Mouse (Mus musculus): ENCODE data around the gene Unc13c.

Unc13c gene

GRCm38 (mm10) chr9:73968641-73969121, at the start of gene Unc13c:
TSS of gene Unc13c (minus strand) at chr9:73968966.
- peak; percentile 11 for DNase-seq

GRCm38 (mm10) chr9:74007976-74008686, 39.4 kb upstream of the Unc13c start:
- DNase-seq, result no peak

GRCm38 (mm10) chr9:74002388-74002990, 33.7 kb upstream of the Unc13c start:
- no peak for DNase-seq

- DNase-seq, result no peak
Observed at GRCm38 (mm10) chr9:73988096-73988495, 19.3 kb upstream of the Unc13c start.

GRCm38 (mm10) chr9:73987236-73987635, 18.5 kb upstream of the Unc13c start:
- no peak for DNase-seq

GRCm38 (mm10) chr9:73982597-73983344, 14.0 kb upstream of the Unc13c start:
- peak; percentile 78 for DNase-seq

- DNase-seq, result no peak
Observed at GRCm38 (mm10) chr9:73972327-73972988, 3.7 kb upstream of the Unc13c start.

- DNase-seq, result no peak
Observed at GRCm38 (mm10) chr9:73970717-73971116, 2.0 kb upstream of the Unc13c start.

- DNase-seq, result peak; percentile 11
Observed at GRCm38 (mm10) chr9:73965322-73965915, 3.3 kb downstream of the Unc13c start.

- no peak for DNase-seq
Observed at GRCm38 (mm10) chr9:73962471-73962870, 6.3 kb downstream of the Unc13c start.

GRCm38 (mm10) chr9:73952331-73952730, 16.4 kb downstream of the Unc13c start:
- DNase-seq, result no peak

- DNase-seq, result no peak
Observed at GRCm38 (mm10) chr9:73951586-73951985, 17.2 kb downstream of the Unc13c start.

GRCm38 (mm10) chr9:73934844-73935243, 33.9 kb downstream of the Unc13c start:
- DNase-seq, result peak; percentile 11

- DNase-seq, result no peak
Observed at GRCm38 (mm10) chr9:73931988-73932387, 36.8 kb downstream of the Unc13c start.

- DNase-seq, result no peak
Observed at GRCm38 (mm10) chr9:73927276-73927675, 41.5 kb downstream of the Unc13c start.

- DNase-seq, result peak; percentile 4
Observed at GRCm38 (mm10) chr9:73922449-73923115, 46.2 kb downstream of the Unc13c start.

GRCm38 (mm10) chr9:73905959-73906358, 62.8 kb downstream of the Unc13c start:
- no peak for DNase-seq

- no peak for DNase-seq
Observed at GRCm38 (mm10) chr9:73898516-73898915, 70.2 kb downstream of the Unc13c start.

- DNase-seq, result no peak
Observed at GRCm38 (mm10) chr9:73896210-73896609, 72.6 kb downstream of the Unc13c start.

GRCm38 (mm10) chr9:73883587-73883986, 85.2 kb downstream of the Unc13c start:
- DNase-seq, result no peak

GRCm38 (mm10) chr9:73883143-73883542, 85.6 kb downstream of the Unc13c start:
- DNase-seq, result peak; percentile 41

- peak; percentile 3 for DNase-seq
Observed at GRCm38 (mm10) chr9:73882393-73882919, 86.3 kb downstream of the Unc13c start.

Measured in lung, postnatal 10 days (tissue).